Mouse (Mus musculus) ES-E14 (cell line): ENCODE results near the gene Grin2b. TPM values are rescaled to one million over a fixed set of nuclear protein-coding genes. Genes with fewer than 3 reads are reported as not detected.

Source experiments
- DNase-seq: peaks from one replicate; pipeline ENCODE4 v3.0.0-alpha.2; 2013; ENCODE audit warnings: low read depth, low spot score
- H3K27ac ChIP-seq: 2 replicates; pipeline ENCODE4 v1.5.1; 2012; ENCODE audit warnings: low read depth, mild to moderate bottlenecking, low read length, moderate library complexity, mixed read lengths; ENCODE audit not compliant: poor library complexity, insufficient read depth, severe bottlenecking
- H3K36me3 ChIP-seq: 2 replicates; pipeline ENCODE4 v1.6.1; 2012; ENCODE audit warnings: mild to moderate bottlenecking, low read length, moderate library complexity, mixed read lengths; ENCODE audit not compliant: control insufficient read depth, poor library complexity, insufficient read depth, severe bottlenecking
- H3K4me1 ChIP-seq, 2 experiments: fragments of 150-350 bp in 1 of 2; sonication (generic) in 1 of 2; 2 replicates each; pipeline ENCODE4 v1.6.1; 2012; ENCODE audit warnings: low read length in 2 of 2, mild to moderate bottlenecking in 1 of 2, mixed read lengths in 1 of 2; ENCODE audit not compliant: control insufficient read depth in 2 of 2, insufficient read depth in 2 of 2, poor library complexity in 1 of 2
- H3K4me3 ChIP-seq, 2 experiments: fragments of 150-350 bp in 1 of 2; sonication (generic) in 1 of 2; 2 replicates each; pipeline ENCODE4 v1.5.1; 2012; ENCODE audit warnings: low read length in 2 of 2, low read depth in 1 of 2, mild to moderate bottlenecking in 1 of 2, mixed read lengths in 1 of 2; ENCODE audit not compliant: insufficient read depth in 1 of 2, poor library complexity in 1 of 2, severe bottlenecking in 1 of 2
- H3K9ac ChIP-seq: 2 replicates; pipeline ENCODE4 v1.6.1; 2012; ENCODE audit warnings: low read depth, mild to moderate bottlenecking, low read length, mixed read lengths; ENCODE audit not compliant: poor library complexity, insufficient read depth, severe bottlenecking
- H3K9me3 ChIP-seq: fragments of 150-350 bp; sonication (generic); 2 replicates; pipeline ENCODE4 v1.6.1; 2012; ENCODE audit warnings: low read depth, mild to moderate bottlenecking, low read length; ENCODE audit not compliant: control insufficient read depth, insufficient read depth
- CHD2 ChIP-seq: IDR thresholded peaks from 2 replicates; pipeline ENCODE4 v1.6.1; 2014; ENCODE audit warnings: mild to moderate bottlenecking, low read depth, low read length, inconsistent platforms
- HCFC1 ChIP-seq: IDR thresholded peaks from 2 replicates; pipeline ENCODE4 v1.6.1; 2012; ENCODE audit warnings: low read length, inconsistent platforms, borderline replicate concordance; ENCODE audit not compliant: insufficient read depth
- MAFK ChIP-seq: IDR thresholded peaks from 2 replicates; pipeline ENCODE4 v1.6.1; 2014; ENCODE audit warnings: mild to moderate bottlenecking, low read depth, low read length, inconsistent platforms; ENCODE audit not compliant: insufficient read depth
- ZC3H11A ChIP-seq: IDR thresholded peaks from 2 replicates; pipeline ENCODE4 v1.6.1; 2012; ENCODE audit warnings: low read depth, mild to moderate bottlenecking, inconsistent platforms, low read length, borderline replicate concordance
- ZNF384 ChIP-seq: IDR thresholded peaks from 2 replicates; pipeline ENCODE4 v1.6.1; 2012; ENCODE audit warnings: low read depth, low read length, inconsistent platforms
- in situ Hi-C, 2 experiments: fragments of 600-800 bp; cut with MboI; formaldehyde crosslinking; loops; one replicate each; pipeline ENCODE4 v1.15.1; 2025; ENCODE audit warnings: low sequenced_read_pairs in 2 of 2, inconsistent platforms in 1 of 2; ENCODE audit not compliant: unreplicated experiment in 2 of 2
- total RNA-seq: library from RNA; depleted of rRNA; stranded (reverse); fragments of 300-350 nt; gene quantifications from 2 replicates; pipeline ENCODE4 v1.2.3, GENCODE M21; 2012

Gene Grin2b
- total RNA-seq, 1 experiment = 1.2 TPM

DNA sequence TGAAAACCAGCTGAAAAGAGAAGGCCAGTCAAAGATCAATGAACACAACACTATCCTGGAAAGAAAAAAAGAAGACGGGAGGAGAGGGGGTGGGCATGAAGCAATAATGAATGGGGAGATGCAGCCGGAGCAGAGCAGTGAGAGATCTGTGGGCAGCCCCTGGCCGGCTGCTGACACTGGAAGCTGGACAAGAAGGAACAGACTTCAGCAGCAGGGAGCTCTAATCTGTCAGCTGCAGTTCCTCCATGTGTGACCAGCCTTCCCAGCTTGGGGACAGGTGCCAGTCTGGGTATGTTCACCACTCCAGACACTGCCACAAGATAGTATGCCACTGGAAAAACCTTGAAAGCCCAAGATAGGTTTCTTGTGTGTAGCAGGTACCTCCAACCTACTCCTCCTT, 261.2 kb downstream of the Grin2b start:
- TF ChIP-seq CHD2 (no peak), ZNF384 (no peak), HCFC1 (no peak), ZC3H11A (no peak), MAFK (no peak)
- in situ Hi-C loops = no loop called here
- no peak for DNase-seq
- no peak overlapping the region for H3K4me3 ChIP-seq
- H3K9me3 ChIP-seq = no peaks in the 10 kb centered on the region
- H3K9ac ChIP-seq = no peak overlapping the region
- no peaks in the 10 kb centered on the region for H3K36me3 ChIP-seq
- no peak overlapping the region for H3K27ac ChIP-seq
- H3K4me1 ChIP-seq = no peaks in the 10 kb centered on the region

GRCm38 (mm10) chr6:135911131-135911530, 262.2 kb downstream of the Grin2b start:
- no peak overlapping the region for H3K27ac ChIP-seq
- no peaks in the 10 kb centered on the region for H3K4me1 ChIP-seq
- no peaks in the 10 kb centered on the region for H3K36me3 ChIP-seq
- in situ Hi-C loops = no loop called here
- no peak overlapping the region for H3K9ac ChIP-seq
- TF ChIP-seq CHD2 = no peak
- TF ChIP-seq ZNF384 = no peak
- TF ChIP-seq HCFC1 = no peak
- TF ChIP-seq ZC3H11A = no peak
- no peak for TF ChIP-seq MAFK
- no peak overlapping the region for H3K4me3 ChIP-seq
- no peaks in the 10 kb centered on the region for H3K9me3 ChIP-seq
- DNase-seq = no peak

DNA sequence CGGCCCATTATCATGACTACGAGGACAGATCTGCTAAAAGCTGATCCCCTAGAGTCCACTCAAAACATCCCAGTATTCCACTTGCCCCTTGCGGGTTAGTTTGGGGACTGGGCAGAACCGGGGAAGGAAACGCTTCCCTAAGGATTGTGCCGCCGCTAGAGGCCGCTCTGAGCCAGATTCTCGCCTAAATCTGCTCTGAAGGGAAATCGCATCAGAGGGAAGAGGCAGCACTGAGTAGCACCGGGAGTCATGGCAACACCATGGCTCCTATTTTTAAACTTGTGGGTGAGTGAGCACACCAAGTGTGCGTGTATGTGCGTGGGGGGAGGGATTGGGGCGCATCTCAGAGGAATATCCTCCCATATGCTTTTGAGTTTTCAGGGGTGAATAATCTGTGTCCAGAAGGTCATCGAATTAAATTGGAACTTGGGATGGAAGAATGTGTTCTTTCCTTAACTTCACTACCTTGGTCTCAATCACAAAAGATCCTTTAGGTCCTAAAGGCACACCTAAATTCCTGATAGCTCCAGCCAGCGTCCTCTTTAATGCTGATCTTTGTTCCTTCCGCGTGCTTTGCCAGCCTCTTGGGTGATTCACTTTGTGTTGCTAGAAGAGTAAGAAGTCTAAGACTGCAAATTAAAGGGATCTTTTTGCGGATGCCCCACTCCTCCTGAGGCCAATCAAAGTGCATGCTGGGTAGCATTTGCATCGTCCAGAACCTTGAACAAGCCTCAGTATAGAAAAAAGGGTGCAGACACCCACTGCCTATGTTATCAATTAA, 265.6 kb downstream of the Grin2b start:
- TF ChIP-seq ZNF384 = no peak
- 0 out of 2 replicates have a peak, but pooled peaks have one; percentile 33 for TF ChIP-seq ZC3H11A
- TF ChIP-seq MAFK = no peak
- Histone ChIP-seq H3K36me3 (no peaks in the 10 kb centered on the region), H3K4me3 (no peak overlapping the region), H3K27ac (no peak overlapping the region), H3K9ac (no peak overlapping the region), H3K4me1 (no peaks in the 10 kb centered on the region), H3K9me3 (no peaks in the 10 kb centered on the region)
- peak; percentile 69 for DNase-seq
- in situ Hi-C loops = no loop called here

DNA sequence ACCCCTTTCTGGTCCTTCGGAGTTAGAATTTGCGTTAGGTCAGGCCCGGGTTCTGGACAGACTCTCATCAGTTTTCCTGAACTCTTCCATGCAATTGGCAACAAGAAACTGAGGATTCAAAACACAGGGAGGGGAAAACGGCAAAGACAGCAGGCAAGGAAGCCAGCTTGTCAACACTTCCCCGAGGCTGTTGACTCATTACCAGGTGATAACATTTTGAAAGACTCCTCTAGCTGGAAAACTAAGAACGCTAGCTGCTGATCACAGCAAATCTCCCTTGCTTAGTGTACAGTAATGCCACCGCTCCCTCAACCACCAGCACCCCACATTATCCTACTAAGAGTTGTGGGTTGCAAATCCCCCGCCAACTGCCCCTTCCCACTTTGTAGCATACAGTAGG, 266.2 kb downstream of the Grin2b start:
- in situ Hi-C loops = no loop called here
- Histone ChIP-seq H3K27ac (no peak overlapping the region), H3K9ac (no peak overlapping the region), H3K36me3 (no peaks in the 10 kb centered on the region), H3K4me1 (no peaks in the 10 kb centered on the region), H3K4me3 (no peak overlapping the region), H3K9me3 (no peaks in the 10 kb centered on the region)
- TF ChIP-seq ZC3H11A (no peak), ZNF384 (no peak), CHD2 (no peak), MAFK (no peak), HCFC1 (no peak)
- no peak for DNase-seq

DNA sequence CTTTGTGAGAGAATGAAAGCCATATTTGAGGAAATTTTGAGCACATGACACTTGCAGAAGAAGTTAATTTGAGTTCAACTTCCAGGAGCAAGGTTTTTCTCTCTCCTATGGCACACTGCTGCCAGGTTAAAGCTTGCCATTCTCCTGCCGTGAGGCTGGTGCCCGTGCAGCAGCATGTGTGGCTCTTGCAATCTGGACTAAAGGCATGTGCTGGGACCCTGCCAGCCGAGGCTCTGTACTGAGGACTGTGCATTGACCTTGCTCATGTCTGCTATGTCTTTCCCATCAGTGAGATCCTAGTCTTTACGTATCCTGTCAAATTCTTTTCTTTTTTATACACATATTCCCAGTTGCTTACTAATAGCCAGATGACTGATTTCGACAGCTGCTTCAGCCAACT, 268.9 kb downstream of the Grin2b start:
- Histone ChIP-seq H3K4me1 (no peaks in the 10 kb centered on the region), H3K9ac (no peak overlapping the region), H3K36me3 (no peaks in the 10 kb centered on the region), H3K27ac (no peak overlapping the region), H3K4me3 (no peak overlapping the region), H3K9me3 (no peaks in the 10 kb centered on the region)
- TF ChIP-seq ZC3H11A (no peak), MAFK (no peak), ZNF384 (no peak), CHD2 (no peak), HCFC1 (no peak)
- in situ Hi-C loops = no loop called here
- DNase-seq = no peak
